Mouse (Mus musculus) urinary bladder, postnatal 25 days (tissue): ENCODE results near the gene Ttyh1.
"Not testable (repeated sequence)": the region's sequence is repeated elsewhere in the genome, so short reads cannot be mapped to it uniquely, and the experiment has no call there.

Source experiments
- DNase-seq: peaks from one replicate; pipeline ENCODE4 v3.0.0; 2022; ENCODE audit warnings: low spot score

Ttyh1 gene

GRCm38 (mm10) chr7:4144766-4145551 is 25.8 kb downstream of the Ttyh1 start:
- no peak for DNase-seq

- DNase-seq, result peak; percentile 51
Observed at GRCm38 (mm10) chr7:4145552-4146190, 26.5 kb downstream of the Ttyh1 start.

- no peak for DNase-seq
Observed at GRCm38 (mm10) chr7:4146241-4147180, 27.3 kb downstream of the Ttyh1 start.

GRCm38 (mm10) chr7:4147371-4147770 is 28.2 kb downstream of the Ttyh1 start:
- no peak for DNase-seq

DNA sequence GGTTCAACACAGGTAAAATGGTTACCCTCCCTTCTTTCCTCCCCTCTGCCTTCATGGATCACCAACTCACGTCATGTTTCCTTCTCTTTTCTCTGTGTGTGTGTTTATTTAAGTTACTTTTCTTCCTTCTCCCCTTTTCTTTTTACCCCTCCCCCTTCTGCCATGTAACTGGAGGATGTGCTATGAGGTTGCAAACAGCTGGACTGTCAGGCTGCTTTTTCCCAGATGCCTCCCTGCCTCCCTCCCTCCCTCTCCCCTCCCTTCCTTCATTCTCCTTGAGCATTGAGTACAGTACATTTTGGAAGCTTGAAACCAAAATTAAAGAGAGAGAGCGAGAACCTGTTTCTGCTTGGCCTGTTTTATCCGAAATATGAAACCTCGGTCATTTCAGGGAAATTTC is 28.6 kb downstream of the Ttyh1 start:
- no peak for DNase-seq

GRCm38 (mm10) chr7:4148341-4149208 is 29.4 kb downstream of the Ttyh1 start:
- DNase-seq, result no peak

DNA sequence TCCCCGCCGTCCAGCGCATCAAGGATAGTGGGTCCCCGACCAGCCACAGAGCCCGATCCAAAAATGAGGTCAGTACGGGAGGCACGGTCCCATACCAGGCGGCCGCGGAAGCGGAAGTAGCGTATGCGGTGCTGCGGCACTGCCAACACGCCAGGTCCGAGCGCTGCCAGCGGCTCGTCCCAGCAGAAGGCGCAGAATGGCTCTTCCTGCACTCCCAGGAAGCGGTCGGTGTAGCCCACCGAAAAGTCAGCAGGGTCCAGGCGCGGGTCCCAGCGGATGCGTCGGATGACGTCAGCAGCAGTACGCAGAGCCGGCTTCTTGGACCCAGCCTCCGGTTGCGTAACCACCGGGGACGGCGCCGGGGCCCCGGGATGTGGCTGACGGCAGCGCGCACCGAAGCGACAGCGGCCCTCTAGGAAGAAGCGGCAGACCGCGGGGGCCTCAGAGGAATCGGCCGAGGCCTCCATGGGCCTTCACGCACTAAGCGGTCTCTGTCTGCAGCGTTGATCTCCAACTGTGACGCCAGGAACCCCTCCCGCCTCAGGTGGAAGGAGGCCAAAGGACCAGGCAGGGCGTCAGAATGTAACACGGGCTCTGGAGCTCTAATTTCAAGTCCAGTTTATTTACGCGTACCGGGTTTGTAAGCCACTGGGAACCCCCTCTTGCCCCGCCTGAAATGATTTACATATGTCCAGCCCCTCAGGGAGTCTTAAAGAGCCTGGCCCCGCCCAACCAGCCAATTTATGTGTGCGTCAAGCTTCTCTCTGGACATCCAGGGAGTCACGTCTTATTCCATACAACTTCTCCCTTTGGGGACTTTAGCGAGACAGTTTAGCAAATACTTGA is 30.2 kb downstream of the Ttyh1 start:
- peak; percentile 74 for DNase-seq

DNA sequence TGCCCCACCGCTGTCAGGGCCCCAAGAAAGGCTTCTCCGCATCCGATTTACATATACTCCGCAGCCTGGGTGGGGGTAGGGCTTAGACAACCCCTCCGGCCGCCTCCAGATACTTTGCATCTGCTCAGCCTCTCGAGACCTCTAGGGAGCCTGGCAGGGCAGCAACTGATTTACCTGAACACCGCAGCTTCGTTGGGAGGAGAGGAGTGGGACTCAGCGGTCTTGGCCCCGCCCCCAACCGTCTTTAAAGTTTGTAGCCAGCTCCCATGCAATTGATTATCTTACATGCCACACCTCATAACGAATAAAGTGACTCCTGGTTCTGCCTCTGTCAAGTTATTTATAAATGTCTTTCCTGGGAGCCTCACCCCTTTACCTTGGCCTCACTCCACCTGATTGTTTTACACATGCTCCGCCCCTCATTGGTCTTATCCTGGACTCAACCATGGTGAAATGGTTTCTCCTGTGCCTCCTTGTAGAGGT is 30.9 kb downstream of the Ttyh1 start, which contains the start of gene Leng9:
Gene Leng9, minus strand, starts transcription at position 316 of the 483 bp plus-strand sequence.
- DNase-seq, result no peak

DNA sequence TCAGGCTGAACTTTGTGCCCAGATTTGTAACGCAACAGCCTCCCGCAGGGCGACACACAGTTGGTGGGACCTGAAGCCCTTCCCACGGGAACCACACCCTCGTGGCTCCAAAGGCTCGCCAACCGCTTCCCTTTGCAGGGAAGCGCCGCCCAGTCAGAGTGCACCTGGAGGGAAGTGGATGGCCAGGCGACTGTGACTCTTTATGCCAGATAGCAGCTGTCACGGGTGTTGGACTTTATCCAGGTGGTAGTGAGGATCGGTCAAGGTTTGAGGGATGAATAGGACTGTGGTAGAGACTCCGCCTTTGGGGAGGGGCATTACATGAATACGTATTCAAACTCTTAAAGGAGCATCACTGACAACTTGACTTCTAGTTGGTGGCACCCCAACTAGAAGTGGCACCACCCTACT is 31.6 kb downstream of the Ttyh1 start:
- no peak for DNase-seq

DNA sequence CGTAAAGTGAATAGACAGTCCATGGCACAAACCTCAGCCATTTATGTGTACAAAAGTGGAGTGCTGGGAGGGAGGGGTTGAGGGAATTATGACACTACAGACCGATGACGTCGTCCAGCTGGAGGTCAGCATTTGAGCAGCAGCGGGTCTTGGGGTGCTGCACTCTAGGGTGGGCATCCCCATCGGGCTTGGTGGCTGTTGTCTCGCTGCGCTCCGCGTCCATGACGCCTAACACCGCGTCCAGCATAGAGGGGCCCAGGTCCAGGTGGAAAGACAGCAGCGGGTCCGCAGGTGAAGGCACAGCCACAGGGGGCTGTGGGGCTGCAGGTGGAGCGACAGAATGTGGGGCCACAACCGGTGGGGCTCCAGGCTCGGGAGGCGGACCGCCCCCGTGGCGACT is 32.0 kb downstream of the Ttyh1 start:
- no peak for DNase-seq

GRCm38 (mm10) chr7:4154356-4154755 is 35.1 kb downstream of the Ttyh1 start:
- DNase-seq, result no peak

- DNase-seq, result no peak
Observed at GRCm38 (mm10) chr7:4154976-4155375, 35.8 kb downstream of the Ttyh1 start.

DNA sequence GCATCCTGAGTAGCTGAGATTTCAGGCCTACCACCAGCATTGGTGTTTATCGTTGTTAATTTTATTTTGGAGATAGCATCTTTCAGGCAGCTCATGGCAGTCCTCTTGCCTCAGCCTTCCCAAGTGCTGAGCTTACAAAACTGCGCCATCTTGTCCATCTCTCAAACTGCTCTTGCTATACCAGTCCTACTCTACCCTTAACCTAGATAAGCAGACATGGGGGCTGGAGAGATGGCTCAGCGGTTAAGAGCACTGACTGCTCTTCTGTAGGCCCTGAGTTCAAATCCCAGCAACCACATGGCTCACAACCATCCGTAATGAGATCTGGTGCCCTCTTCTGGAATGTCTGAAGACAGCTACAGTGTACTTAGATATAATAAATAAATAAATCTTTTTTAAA is 42.4 kb downstream of the Ttyh1 start:
- not testable (repeated sequence) for DNase-seq

GRCm38 (mm10) chr7:4163571-4164072 is 44.4 kb downstream of the Ttyh1 start:
- peak; percentile 49 for DNase-seq

DNA sequence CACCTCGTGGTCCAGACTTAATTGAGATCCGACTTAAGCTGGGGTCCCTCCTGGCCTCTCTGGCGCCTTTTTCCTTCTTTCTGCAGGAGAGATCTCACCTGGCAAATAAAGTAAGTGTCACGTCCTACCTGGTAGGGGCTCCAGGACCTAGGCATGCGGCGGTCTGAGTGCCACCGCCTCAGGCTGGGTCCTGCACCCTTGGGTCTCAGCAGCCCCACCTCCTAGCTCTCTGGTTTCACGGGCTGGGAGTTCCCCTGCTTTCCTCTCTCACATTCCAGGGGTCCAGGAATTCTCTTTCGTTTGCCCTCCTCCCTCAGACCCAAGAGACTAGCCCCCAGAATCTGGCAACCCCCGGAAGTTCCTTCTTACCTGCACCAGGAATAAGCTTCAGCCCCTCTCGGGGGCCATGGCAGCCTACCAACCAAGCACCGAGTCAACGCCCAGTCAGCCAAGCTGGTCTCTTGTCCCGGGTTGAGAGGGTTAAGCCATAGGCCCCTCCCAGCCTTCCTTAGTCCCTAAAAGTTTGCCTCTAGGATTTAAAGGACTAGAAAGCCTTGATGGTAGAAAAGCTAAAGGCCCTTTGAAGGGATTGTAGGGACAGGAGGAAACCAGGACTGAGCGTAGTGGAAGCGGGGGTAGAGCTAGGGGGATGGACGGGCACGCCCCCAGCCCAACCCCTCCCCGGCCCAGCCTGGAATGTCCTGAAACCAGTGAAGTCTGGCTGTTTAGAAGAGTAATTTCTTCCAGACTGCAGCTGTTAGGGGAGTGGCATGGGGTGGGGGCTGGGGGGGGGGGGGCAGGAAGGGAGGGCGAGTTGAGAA is 45.1 kb downstream of the Ttyh1 start, which contains the start of gene Cdc42ep5:
Gene Cdc42ep5, minus strand, starts transcription at position 771 of the 821 bp plus-strand sequence.
- peak; percentile 51 for DNase-seq

GRCm38 (mm10) chr7:4165286-4165685 is 46.1 kb downstream of the Ttyh1 start:
- DNase-seq, result no peak

- no peak for DNase-seq
Observed at GRCm38 (mm10) chr7:4167098-4167497, 47.9 kb downstream of the Ttyh1 start.

- DNase-seq, result no peak
Observed at GRCm38 (mm10) chr7:4170193-4170938, 51.2 kb downstream of the Ttyh1 start.
